Mouse (Mus musculus) thymus, postnatal 4 days (tissue): ENCODE results near the gene Arhgap32.

Experiments
- DNase-seq: peaks from one replicate; pipeline ENCODE4 v3.0.0; 2021

The Arhgap32 gene

GRCm38 (mm10) chr9:32278052-32278451 lies 162.1 kb downstream of the Arhgap32 start:
- DNase-seq, result no peak

GRCm38 (mm10) chr9:32279789-32280188 lies 163.9 kb downstream of the Arhgap32 start:
- no peak for DNase-seq

GRCm38 (mm10) chr9:32280456-32280855 lies 164.5 kb downstream of the Arhgap32 start:
- DNase-seq, result no peak

DNA sequence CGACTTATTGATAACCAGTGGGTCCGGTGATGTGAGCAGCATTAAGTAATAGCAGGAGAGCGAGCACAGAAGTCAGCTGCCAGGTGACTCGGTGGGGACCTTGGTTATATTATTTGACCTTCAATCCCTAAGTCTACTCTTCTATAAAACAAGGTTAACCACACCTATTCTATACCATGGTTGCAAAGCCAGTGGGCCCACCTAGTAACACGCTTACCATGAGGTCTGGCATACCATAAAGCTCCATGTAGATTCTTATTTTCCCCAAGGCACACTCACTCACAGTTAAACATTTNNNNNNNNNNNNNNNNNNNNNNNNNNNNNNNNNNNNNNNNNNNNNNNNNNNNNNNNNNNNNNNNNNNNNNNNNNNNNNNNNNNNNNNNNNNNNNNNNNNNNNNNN lies 167.7 kb downstream of the Arhgap32 start:
- DNase-seq, result no peak

GRCm38 (mm10) chr9:32291618-32292017 lies 175.7 kb downstream of the Arhgap32 start:
- DNase-seq, result no peak

GRCm38 (mm10) chr9:32292686-32293085 lies 176.8 kb downstream of the Arhgap32 start:
- no peak for DNase-seq

DNA sequence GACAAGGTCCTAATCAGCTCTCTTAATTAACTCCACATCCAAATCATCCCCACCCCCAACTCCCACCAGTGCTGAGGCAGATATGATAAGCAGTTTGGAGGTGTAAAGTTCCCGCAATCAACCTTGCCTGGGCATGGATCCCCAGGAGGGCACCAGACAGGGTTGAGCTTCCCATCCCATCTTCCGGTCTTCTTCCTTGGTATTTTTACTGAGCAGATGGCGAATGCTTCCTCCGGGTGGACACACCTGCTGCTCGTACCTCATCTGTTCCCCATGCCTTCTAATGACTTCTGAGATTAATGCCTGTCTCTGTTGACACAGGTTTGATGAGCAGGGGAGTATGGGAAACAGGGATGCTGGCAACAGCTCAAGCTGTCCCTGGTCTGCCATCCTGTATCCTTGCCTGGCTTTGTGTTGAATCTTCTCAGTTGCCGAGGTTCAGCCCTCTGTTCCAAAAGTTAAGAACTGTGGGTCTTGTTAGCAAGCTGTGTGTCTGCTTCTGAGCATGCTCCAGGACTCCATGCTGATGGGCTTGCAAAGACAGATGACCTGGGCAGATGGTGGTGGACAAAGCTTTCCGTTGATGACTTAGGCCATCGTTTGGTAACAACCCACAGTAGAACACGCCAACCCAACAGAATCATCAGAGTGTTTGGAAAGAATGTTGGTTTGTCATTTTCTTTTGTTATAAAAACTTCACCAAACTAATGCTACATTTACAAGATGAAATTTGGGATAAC lies 179.3 kb downstream of the Arhgap32 start:
- DNase-seq, result no peak

DNA sequence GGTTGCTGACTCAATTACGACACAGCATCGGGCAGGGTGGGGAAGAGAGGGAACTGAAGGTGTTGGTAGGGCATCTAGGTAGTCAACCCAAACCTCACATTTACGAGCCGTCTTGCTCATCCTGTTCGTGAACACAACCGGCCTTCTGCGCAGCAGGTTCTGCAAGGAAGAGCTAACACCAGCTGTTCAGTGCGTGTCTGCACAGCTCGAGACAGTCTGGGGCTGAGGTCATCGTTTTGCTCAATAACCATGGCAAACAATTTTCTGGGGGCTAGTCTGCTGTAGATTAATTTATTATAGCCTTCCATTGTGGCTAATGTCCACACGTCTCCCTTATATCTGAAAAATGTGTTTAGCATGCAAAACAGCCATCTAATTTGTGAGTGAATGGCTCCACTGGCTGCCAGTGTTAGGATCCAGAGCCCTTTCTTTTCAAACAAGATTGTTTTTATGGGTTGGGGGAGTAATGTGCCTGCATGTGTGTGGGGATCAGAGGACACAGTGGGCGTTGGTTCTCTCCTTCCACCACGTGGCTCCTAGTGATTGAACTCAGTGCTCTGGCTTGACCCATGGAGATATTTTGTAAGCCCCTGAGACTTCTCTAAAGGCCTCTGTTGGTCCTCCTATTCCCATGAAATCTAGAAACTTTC lies 186.7 kb downstream of the Arhgap32 start:
- no peak for DNase-seq

- no peak for DNase-seq
Observed at GRCm38 (mm10) chr9:32311786-32312185, 195.8 kb downstream of the Arhgap32 start.

- no peak for DNase-seq
Observed at GRCm38 (mm10) chr9:32312208-32312607, 196.3 kb downstream of the Arhgap32 start.

GRCm38 (mm10) chr9:32314071-32314470 lies 198.1 kb downstream of the Arhgap32 start:
- no peak for DNase-seq

- DNase-seq, result no peak
Observed at GRCm38 (mm10) chr9:32315999-32316398, 200.1 kb downstream of the Arhgap32 start.
